Mouse (Mus musculus) heart, embryonic 15.5 days (tissue): Measurements from ENCODE around the gene Atp13a5. TPM values are rescaled to one million over a fixed set of nuclear protein-coding genes. Genes with fewer than 3 reads are reported as not detected.

Experiments used
- ATAC-seq: fragments of 200-750 bp; cut with Nextera tagmentation; replicated peaks from 2 replicates; pipeline ENCODE4 v1.8.0; 2017; ENCODE audit warnings: low read depth, moderate TSS enrichment; ENCODE audit not compliant: insufficient number of reproducible peaks, insufficient read depth, low FRiP score
- H3K27ac ChIP-seq: fragments of 300-500 bp; sonication (generic); 2 replicates; pipeline ENCODE4 v1.5.1; 2015; ENCODE audit warnings: mild to moderate bottlenecking, inconsistent platforms
- H3K27me3 ChIP-seq: fragments of 300-500 bp; sonication (generic); 2 replicates; pipeline ENCODE4 v1.6.1; 2015; ENCODE audit warnings: inconsistent platforms
- H3K36me3 ChIP-seq: fragments of 300-500 bp; sonication (generic); 2 replicates; pipeline ENCODE4 v1.6.1; 2015; ENCODE audit warnings: mild to moderate bottlenecking, inconsistent platforms
- H3K4me1 ChIP-seq: fragments of 300-500 bp; sonication (generic); replicated peaks from 2 replicates; pipeline ENCODE4 v1.6.1; 2015; ENCODE audit warnings: inconsistent platforms
- H3K4me2 ChIP-seq: fragments of 300-500 bp; sonication (generic); 2 replicates; pipeline ENCODE4 v1.6.1; 2015; ENCODE audit warnings: inconsistent platforms, mild to moderate bottlenecking, moderate library complexity
- H3K4me3 ChIP-seq: fragments of 300-500 bp; sonication (generic); 2 replicates; pipeline ENCODE4 v1.5.1; 2015; ENCODE audit warnings: mild to moderate bottlenecking, inconsistent platforms
- H3K9ac ChIP-seq: fragments of 300-500 bp; sonication (generic); 2 replicates; pipeline ENCODE4 v1.6.1; 2015; ENCODE audit warnings: mild to moderate bottlenecking, inconsistent platforms
- H3K9me3 ChIP-seq: fragments of 300-500 bp; sonication (generic); replicated peaks from 2 replicates; pipeline ENCODE4 v1.6.1; 2016; ENCODE audit warnings: inconsistent platforms
- WGBS: fragments of 180-500 bp; shearing (Covaris S2); methylation state at CpG from one replicate; pipeline ENCODE4 v1.1.7; 2015; ENCODE audit warnings: mixed read lengths; 5-methylcytosine and 5-hydroxymethylcytosine counted together
- polyA plus RNA-seq: library from polyadenylated mRNA; unstranded; fragments of >200 nt; fragmentation: Nextera tagmentation; extraction: Ambion mirVana; gene quantifications from 2 replicates; pipeline ENCODE4 v1.2.1, GENCODE M21; 2015

Gene Atp13a5
- polyA plus RNA-seq, 1 experiment from 2014 or later = not detected

DNA sequence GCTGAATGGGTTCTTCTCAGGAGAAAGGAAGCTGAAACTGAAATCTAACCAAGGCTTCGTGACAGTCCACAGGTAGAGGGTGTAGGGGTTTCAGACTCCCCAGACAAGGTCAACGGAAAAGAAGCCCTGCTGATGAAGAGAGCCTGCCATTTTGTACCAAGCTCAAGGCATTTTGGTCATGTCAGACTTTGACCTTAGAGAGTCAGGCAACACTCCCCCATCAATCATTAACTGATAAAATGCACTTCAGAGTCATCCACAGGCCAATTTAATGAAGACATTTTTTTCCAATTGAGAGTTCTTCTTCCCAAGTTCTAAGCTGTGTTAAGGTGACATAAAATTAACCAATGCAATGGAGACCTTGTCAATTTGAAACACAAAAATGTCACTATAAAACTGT, 177.4 kb downstream of the Atp13a5 start:
- Histone ChIP-seq H3K4me3 (no peak overlapping the region), H3K9ac (no peak overlapping the region), H3K27ac (no peak overlapping the region), H3K27me3 (no peaks in the 10 kb centered on the region), H3K36me3 (no peaks in the 10 kb centered on the region), H3K4me2 (no peak overlapping the region), H3K9me3 (no peaks in the 10 kb centered on the region), H3K4me1 (peaks cover 10% of the 10 kb centered on the region)
- WGBS = 77% methylated on average over 2 of the region's 2 CpGs
- no peak for ATAC-seq

DNA sequence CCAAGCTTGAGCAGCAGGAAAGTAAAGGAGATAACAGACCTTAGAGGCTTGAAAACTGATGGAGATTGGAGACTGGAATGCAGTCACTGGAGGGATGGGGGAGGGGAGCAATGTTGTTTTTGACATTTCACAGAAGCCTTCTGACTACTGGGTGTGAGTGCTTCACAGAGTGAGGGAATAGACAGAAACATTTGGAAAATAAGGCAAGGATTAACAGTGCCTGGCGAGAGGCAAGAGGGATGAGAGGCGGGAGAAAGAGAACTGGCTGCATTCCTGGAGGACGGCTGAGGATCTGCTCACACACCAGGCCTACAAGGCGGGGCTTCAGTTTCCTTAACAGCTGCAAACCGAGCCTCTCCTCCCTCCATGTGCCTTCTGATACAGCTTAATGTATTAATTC, 180.1 kb downstream of the Atp13a5 start:
- no peaks in the 10 kb centered on the region for H3K9me3 ChIP-seq
- no peak overlapping the region for H3K4me3 ChIP-seq
- 11% methylated on average over 5 of the region's 5 CpGs for WGBS
- no peaks in the 10 kb centered on the region for H3K36me3 ChIP-seq
- H3K4me1 ChIP-seq = peaks cover 10% of the 10 kb centered on the region
- H3K27me3 ChIP-seq = no peaks in the 10 kb centered on the region
- H3K27ac ChIP-seq = no peak overlapping the region
- no peak overlapping the region for H3K9ac ChIP-seq
- 0 out of 2 replicates have a peak overlapping the region, but pooled peaks have one; percentile 14 for H3K4me2 ChIP-seq
- ATAC-seq = peak; percentile 67

DNA sequence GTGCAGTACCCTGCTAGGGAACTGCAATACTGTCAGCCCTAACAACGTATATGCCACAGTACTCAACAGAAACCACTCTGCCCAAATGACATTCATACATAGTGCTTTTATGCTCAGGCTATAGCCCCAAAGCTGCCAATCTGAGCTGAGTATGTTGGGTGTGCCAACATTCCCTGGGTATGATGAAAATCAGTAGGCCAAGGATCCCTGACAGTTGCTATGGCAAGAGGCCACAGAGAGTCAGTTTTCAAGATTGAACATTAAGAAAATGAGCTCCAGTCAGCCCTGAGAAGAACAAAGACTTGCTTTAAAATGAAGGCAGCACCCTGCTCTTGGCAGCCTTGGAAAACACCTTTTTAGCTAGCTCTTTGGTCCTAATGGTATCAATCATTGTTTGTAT, 183.4 kb downstream of the Atp13a5 start:
- Histone ChIP-seq H3K4me1 (peaks cover 10% of the 10 kb centered on the region), H3K27ac (no peak overlapping the region), H3K36me3 (no peaks in the 10 kb centered on the region), H3K9ac (no peak overlapping the region), H3K4me3 (no peak overlapping the region), H3K4me2 (no peak overlapping the region), H3K27me3 (no peaks in the 10 kb centered on the region), H3K9me3 (no peaks in the 10 kb centered on the region)
- ATAC-seq = no peak
- WGBS = 76% methylated on average over 1 of the region's 1 CpGs

DNA sequence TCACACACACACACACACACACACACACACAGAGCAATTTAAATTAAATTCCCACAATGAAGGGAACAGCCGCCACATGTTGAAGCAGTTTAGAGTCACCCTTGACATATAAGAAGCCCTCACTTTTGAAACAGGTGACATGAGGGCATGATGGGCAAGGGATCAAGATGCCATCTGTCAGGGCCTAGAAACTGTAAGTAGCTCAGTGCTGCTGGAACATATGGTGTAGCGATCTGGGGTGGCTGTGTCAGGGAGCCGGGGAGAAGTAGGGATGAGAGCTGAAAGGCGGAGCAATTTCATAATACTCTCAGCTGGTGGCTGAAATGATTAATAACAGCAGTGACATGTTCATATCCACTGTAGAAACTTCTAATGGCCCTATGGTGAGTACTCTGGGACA, 184.6 kb downstream of the Atp13a5 start:
- 81% methylated on average over 4 of the region's 4 CpGs for WGBS
- Histone ChIP-seq H3K36me3 (no peaks in the 10 kb centered on the region), H3K4me2 (no peak overlapping the region), H3K27me3 (no peaks in the 10 kb centered on the region), H3K9me3 (no peaks in the 10 kb centered on the region), H3K4me1 (peaks cover 8% of the 10 kb centered on the region), H3K4me3 (no peak overlapping the region), H3K27ac (no peak overlapping the region), H3K9ac (no peak overlapping the region)
- no peak for ATAC-seq

DNA sequence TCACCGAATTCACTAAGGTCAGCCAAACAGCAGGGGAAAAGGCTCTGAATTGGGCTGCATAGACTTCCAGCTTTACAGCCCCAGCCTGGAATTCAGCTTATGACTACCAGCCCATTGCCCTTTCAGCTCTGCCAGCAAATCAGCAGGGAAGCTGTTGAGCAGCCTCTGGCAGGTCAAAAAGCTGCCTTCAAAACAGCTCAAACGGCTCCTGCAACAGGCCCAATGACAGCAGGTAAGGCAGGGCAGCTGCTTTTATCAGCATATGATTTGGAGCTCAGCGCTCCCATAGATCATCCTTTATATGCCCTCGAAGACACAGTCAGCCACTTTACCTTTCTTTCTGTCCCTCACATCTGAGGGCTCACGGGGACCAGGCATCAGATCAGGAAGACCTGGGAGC, 185.6 kb downstream of the Atp13a5 start:
- no peaks in the 10 kb centered on the region for H3K36me3 ChIP-seq
- H3K27me3 ChIP-seq = no peaks in the 10 kb centered on the region
- no peak overlapping the region for H3K4me3 ChIP-seq
- H3K9me3 ChIP-seq = no peaks in the 10 kb centered on the region
- H3K4me2 ChIP-seq = no peak overlapping the region
- no peak overlapping the region for H3K9ac ChIP-seq
- WGBS = 30% methylated on average over 5 of the region's 5 CpGs
- no peak for ATAC-seq
- no peaks in the 10 kb centered on the region for H3K4me1 ChIP-seq
- H3K27ac ChIP-seq = no peak overlapping the region

Other genes with a start within 250 kb of the Atp13a5 start
- gene Hrasls, start 169.0 kb downstream of the Atp13a5 start, polyA plus RNA-seq = 1.5 and 1.8 TPM in 2 replicates
- gene Atp13a4, start 166.1 kb upstream of the Atp13a5 start, polyA plus RNA-seq = 0.22 and 0.23 TPM in 2 replicates
- gene Opa1, start 200.6 kb upstream of the Atp13a5 start, polyA plus RNA-seq = 35.3 and 37.1 TPM in 2 replicates